ENCODE assay signal across 8 mouse cellular contexts in genomic region chr5:123133083-123133783, GRCm38 (mm10). TPM values are rescaled to one million over a fixed set of nuclear protein-coding genes. Genes with fewer than 3 reads are reported as not detected.
DNase-seq lines count a peak whose midpoint lies in the region.

No protein-coding gene starts in this region.

- intact Hi-C loops in left cerebral cortex, postnatal 36 days (cut with DNase I) = loop anchor here (1.0 to 5.0 kb wide), 3 partner anchors 9 to 66 kb away; partner anchors contain the start of genes Setd1b and Tmem120b

- H3K4me1 ChIP-seq in midbrain, embryonic 10.5 days = peaks cover 72% of the 10 kb centered on the region

- 19% methylated on average over 18 of the region's 18 CpGs for WGBS in midbrain, embryonic 10.5 days

- peaks cover 16% of the 10 kb centered on the region for H3K27me3 ChIP-seq in midbrain, embryonic 10.5 days (ENCODE audit: low read depth, poor library complexity, severe bottlenecking)

- H3K27ac ChIP-seq in midbrain, embryonic 10.5 days (replicated peaks) = 0 out of 2 replicates have a peak overlapping the region, but pooled peaks have one; percentile 47

- H3K4me3 ChIP-seq in midbrain, embryonic 10.5 days = peak overlapping the region; percentile 99

- peak; percentile 91 to 93 for DNase-seq in adrenal gland, adult 18-20 months (ENCODE audit: low spot score in 2 of 2)
- peak; percentile 88 for DNase-seq in embryo, embryonic 10 days (ENCODE audit: low spot score)
- peak; percentile 88 for DNase-seq in gastrocnemius, postnatal 10 days
- DNase-seq in induced T-regulatory cell, adult 2 months (ENCODE audit: low read depth) = peak; percentile 95
- DNase-seq in left cerebral cortex, postnatal 36 days (ENCODE audit: low spot score in 2 of 2) = peak; percentile 86 to 90
- DNase-seq in midbrain, embryonic 10.5 days (ENCODE audit: low spot score) = peak; percentile 89
- peak; percentile 89 for DNase-seq in right cerebral cortex, postnatal 4 days
- peak; percentile 87 to 92 for DNase-seq in urinary bladder, postnatal 4 days (ENCODE audit: low spot score in 2 of 2)

- peaks cover 78% of the 10 kb centered on the region for H3K36me3 ChIP-seq in midbrain, embryonic 10.5 days

- H3K9me3 ChIP-seq in midbrain, embryonic 10.5 days (replicated peaks) = no peaks in the 10 kb centered on the region

RNA-seq across cellular contexts. Expression of gene Rhof, which starts 0.7 kb away (rescaled TPM):
- total RNA-seq in adrenal gland, adult 18-20 months (2021) = 1 to 10 TPM in 1 of 2 experiments, under 1 TPM in 1; 0.66 to 1.2 TPM
- total RNA-seq in gastrocnemius, postnatal 10 days (2021) = 1 to 10 TPM in 1 of 2 experiments, under 1 TPM in 1; 0.68 to 1.4 TPM
- 10 to 100 TPM; 51.3 to 53.0 TPM for total RNA-seq in left cerebral cortex, postnatal 36 days (2021)
- 1.4 and 1.9 TPM in 2 replicates for polyA plus RNA-seq in midbrain, embryonic 10.5 days (2016; fragmentation: Nextera tagmentation; extraction: Ambion mirVana)

RNA-seq across cellular contexts. Expression of gene Setd1b, which starts 8.8 kb away (rescaled TPM):
- total RNA-seq in adrenal gland, adult 18-20 months (2021) = 10 to 100 TPM; 19.1 to 25.8 TPM
- total RNA-seq in gastrocnemius, postnatal 10 days (2021) = 10 to 100 TPM; 11.0 to 17.1 TPM
- total RNA-seq in left cerebral cortex, postnatal 36 days (2021) = 10 to 100 TPM; 27.9 to 35.0 TPM
- polyA plus RNA-seq in midbrain, embryonic 10.5 days (2016; fragmentation: Nextera tagmentation; extraction: Ambion mirVana) = 7.4 and 7.9 TPM in 2 replicates

RNA-seq across cellular contexts. Expression of gene Psmd9, which starts 36.0 kb away (rescaled TPM):
- total RNA-seq in adrenal gland, adult 18-20 months (2021) = 10 to 100 TPM; 20.7 to 21.1 TPM
- total RNA-seq in gastrocnemius, postnatal 10 days (2021) = 10 to 100 TPM; 19.6 to 20.0 TPM
- 10 to 100 TPM; 28.6 to 29.6 TPM for total RNA-seq in left cerebral cortex, postnatal 36 days (2021)
- 75.7 and 78.5 TPM in 2 replicates for polyA plus RNA-seq in midbrain, embryonic 10.5 days (2016; fragmentation: Nextera tagmentation; extraction: Ambion mirVana)

RNA-seq across cellular contexts. Expression of gene Hpd, which starts 49.3 kb away (rescaled TPM):
- 1 to 10 TPM; 1.2 to 3.6 TPM for total RNA-seq in adrenal gland, adult 18-20 months (2021)
- total RNA-seq in gastrocnemius, postnatal 10 days (2021) = under 1 TPM in 1 of 2 experiments, not detected in 1; 0.61 TPM
- not detected for total RNA-seq in left cerebral cortex, postnatal 36 days (2021)
- polyA plus RNA-seq in midbrain, embryonic 10.5 days (2016; fragmentation: Nextera tagmentation; extraction: Ambion mirVana) = not detected in 2 replicates

Comparison
In these comparisons a context has a peak if more than half of its experiments do, and no peak if none do; other contexts are left out.
1. Peak in every context shown above with its lines: DNase-seq, H3K4me3 ChIP-seq and H3K27ac ChIP-seq.
2. RNA of gene Rhof, which starts 0.7 kb away (total RNA-seq): 51.3 to 53.0 TPM in left cerebral cortex, postnatal 36 days; 0.68 to 1.4 TPM in gastrocnemius, postnatal 10 days and 0.66 to 1.2 TPM in adrenal gland, adult 18-20 months; every median in the first group is over 10 times any median in the second.